20 mouse cellular contexts compared by ENCODE assay signal in the genomic region with DNA sequence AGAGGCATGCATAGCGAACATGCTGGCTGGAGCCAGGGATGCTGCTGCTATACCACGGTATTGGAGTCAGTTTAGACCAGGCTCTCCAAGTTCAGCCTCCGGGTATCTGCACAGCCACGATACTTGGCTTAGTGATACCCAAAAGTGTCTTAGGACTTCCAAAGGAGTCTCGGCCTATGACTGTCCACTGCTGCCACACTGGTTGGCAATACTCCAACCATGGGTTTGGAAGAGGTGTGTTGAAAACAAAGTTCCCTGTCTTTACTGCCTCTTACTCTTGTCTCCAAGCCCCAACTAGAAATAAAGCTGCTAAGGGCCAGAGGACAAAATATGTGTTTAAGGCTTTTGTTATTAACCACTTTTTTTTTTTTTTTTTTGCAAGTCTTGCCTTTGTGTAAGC. TPM values are rescaled to one million over a fixed set of nuclear protein-coding genes. Genes with fewer than 3 reads are reported as not detected.
DNase-seq lines count a peak whose midpoint lies in the region; ATAC-seq and TF ChIP-seq lines count a peak whose summit lies in the region.
"Had no signal": no experiment of that assay in that cellular context is flagged by ENCODE, and none has a peak within 500 bp of the region (broad histone marks: within the 10 kb centered on the region; RNA-seq: fewer than 3 reads in every experiment).

No protein-coding gene starts in this region.

- H3K36me3 ChIP-seq in embryonic facial prominence, embryonic 13.5 days = no peaks in the 10 kb centered on the region
- no peaks in the 10 kb centered on the region for H3K36me3 ChIP-seq in embryonic facial prominence, embryonic 10.5 days (replicated peaks)
- H3K36me3 ChIP-seq: G1E had no signal

- no peak overlapping the region for H3K4me3 ChIP-seq in cerebellum, adult 2 months (replicated peaks; ENCODE audit: insufficient read depth, low read depth, low read length)
- no peak overlapping the region for H3K4me3 ChIP-seq in embryonic facial prominence, embryonic 13.5 days
- H3K4me3 ChIP-seq in embryonic facial prominence, embryonic 10.5 days = no peak overlapping the region

- no peak overlapping the region for H3K9ac ChIP-seq in embryonic facial prominence, embryonic 13.5 days

- WGBS in cerebellum, adult 2 months = 38% methylated on average over 5 of the region's 5 CpGs
- WGBS in embryonic facial prominence, embryonic 13.5 days = 87% methylated on average over 5 of the region's 5 CpGs
- WGBS in embryonic facial prominence, embryonic 10.5 days = 92% methylated on average over 5 of the region's 5 CpGs

- TF ChIP-seq CTCF in cerebellum, adult 2 months (IDR thresholded peaks at IDR 0.05; ENCODE audit: borderline replicate concordance, insufficient read depth, low read depth, low read length) = no peak

- TF ChIP-seq POLR2A in cerebellum, adult 2 months (IDR thresholded peaks at IDR 0.05; ENCODE audit: borderline replicate concordance, insufficient read depth, low read length) = no peak

- no peaks in the 10 kb centered on the region for H3K27me3 ChIP-seq in cerebellum, adult 2 months (ENCODE audit: control insufficient read depth, insufficient read depth, low read length)
- no peaks in the 10 kb centered on the region for H3K27me3 ChIP-seq in embryonic facial prominence, embryonic 13.5 days
- H3K27me3 ChIP-seq in embryonic facial prominence, embryonic 10.5 days (replicated peaks; ENCODE audit: low read depth, poor library complexity, severe bottlenecking) = no peaks in the 10 kb centered on the region

- no peak for ATAC-seq in embryonic facial prominence, embryonic 13.5 days (ENCODE audit: insufficient number of reproducible peaks, insufficient read depth, low FRiP score, low TSS enrichment, low read depth)
- ATAC-seq: activated CD4-positive, CD25-positive, alpha-beta regulatory T cell, adult 4 months; CD4-positive, CD25-positive, alpha-beta regulatory T cell, adult 4 months; Patski had no signal

- H3K27ac ChIP-seq in cerebellum, adult 2 months (ENCODE audit: insufficient read depth, low read length) = peak overlapping the region; percentile 81
- 0 out of 2 replicates have a peak overlapping the region, but pooled peaks have one; percentile 16 for H3K27ac ChIP-seq in embryonic facial prominence, embryonic 13.5 days
- H3K27ac ChIP-seq in embryonic facial prominence, embryonic 10.5 days (replicated peaks) = no peak overlapping the region

- H3K4me1 ChIP-seq in cerebellum, adult 2 months (ENCODE audit: control insufficient read depth, insufficient read depth, low read length) = peaks cover 66% of the 10 kb centered on the region
- peaks cover 4% of the 10 kb centered on the region for H3K4me1 ChIP-seq in embryonic facial prominence, embryonic 13.5 days
- H3K4me1 ChIP-seq in embryonic facial prominence, embryonic 10.5 days = peaks cover 3% of the 10 kb centered on the region; the same call in 1 of the 2 replicates

- peak; percentile 43 to 48 for DNase-seq in cerebellum, adult 2 months
- DNase-seq in cerebellum, postnatal 25 days = no peak
- peak; percentile 52 for DNase-seq in cerebellum, adult 9-11 months
- DNase-seq in cerebellum, adult 11-12 months = no peak
- peak; percentile 25 to 61 for DNase-seq in cerebellum, postnatal 10 days
- no peak for DNase-seq in cerebellum, adult 9-10 months
- no peak for DNase-seq in embryonic facial prominence, embryonic 10.5 days (ENCODE audit: low spot score)
- DNase-seq: adrenal gland, adult 2 months; adrenal gland, adult 8-10 months; adrenal gland, postnatal 10 days; adrenal gland, postnatal 14 days; adrenal gland, postnatal 25 days; adrenal gland, postnatal 36 days; B cell, adult 2 months had no signal

- no peaks in the 10 kb centered on the region for H3K9me3 ChIP-seq in embryonic facial prominence, embryonic 13.5 days
- H3K9me3 ChIP-seq in embryonic facial prominence, embryonic 10.5 days = no peaks in the 10 kb centered on the region
- H3K9me3 ChIP-seq: G1E had no signal

- no peak overlapping the region for H3K4me2 ChIP-seq in embryonic facial prominence, embryonic 13.5 days

RNA-seq across cellular contexts. Expression of a gene that starts 12.2 kb away (rescaled TPM):
- 108 and 109 TPM in 2 replicates for polyA plus RNA-seq in cerebellum, adult 2 months (2012; rRNA removed)
- polyA plus RNA-seq in embryonic facial prominence, embryonic 13.5 days (2015; fragmentation: Nextera tagmentation; extraction: Ambion mirVana) = 27.1 and 32.2 TPM in 2 replicates
- polyA plus RNA-seq in embryonic facial prominence, embryonic 10.5 days (2016; fragmentation: Nextera tagmentation; extraction: Ambion mirVana) = 15.7 and 17.3 TPM in 2 replicates
- polyA plus RNA-seq: activated CD4-positive, CD25-positive, alpha-beta regulatory T cell, adult 4 months; CD4-positive, CD25-positive, alpha-beta regulatory T cell, adult 4 months; G1E had no signal

RNA-seq across cellular contexts. Expression of a gene that starts 15.1 kb away (rescaled TPM):
- 2.5 and 3.4 TPM in 2 replicates for polyA plus RNA-seq in cerebellum, adult 2 months (2012; rRNA removed)
- 0.97 and 2.5 TPM in 2 replicates for polyA plus RNA-seq in embryonic facial prominence, embryonic 13.5 days (2015; fragmentation: Nextera tagmentation; extraction: Ambion mirVana)
- polyA plus RNA-seq in embryonic facial prominence, embryonic 10.5 days (2016; fragmentation: Nextera tagmentation; extraction: Ambion mirVana) = 0.55 and 1.3 TPM in 2 replicates
- polyA plus RNA-seq: activated CD4-positive, CD25-positive, alpha-beta regulatory T cell, adult 4 months; adrenal gland, adult 2 months; C2C12; CD4-positive, CD25-positive, alpha-beta regulatory T cell, adult 4 months; G1E; Patski had no signal

RNA-seq across cellular contexts. Expression of a gene that starts 45.1 kb away (rescaled TPM):
- polyA plus RNA-seq in cerebellum, adult 2 months (2012; rRNA removed) = 55.9 and 61.3 TPM in 2 replicates
- 41.5 and 41.8 TPM in 2 replicates for polyA plus RNA-seq in embryonic facial prominence, embryonic 13.5 days (2015; fragmentation: Nextera tagmentation; extraction: Ambion mirVana)
- polyA plus RNA-seq in embryonic facial prominence, embryonic 10.5 days (2016; fragmentation: Nextera tagmentation; extraction: Ambion mirVana) = 50.3 and 50.4 TPM in 2 replicates

RNA-seq across cellular contexts. Expression of a gene that starts 45.2 kb away (rescaled TPM):
- polyA plus RNA-seq in cerebellum, adult 2 months (2012; rRNA removed) = 79.9 and 86.0 TPM in 2 replicates
- polyA plus RNA-seq in embryonic facial prominence, embryonic 13.5 days (2015; fragmentation: Nextera tagmentation; extraction: Ambion mirVana) = 90.1 and 96.4 TPM in 2 replicates
- polyA plus RNA-seq in embryonic facial prominence, embryonic 10.5 days (2016; fragmentation: Nextera tagmentation; extraction: Ambion mirVana) = 97.1 and 101 TPM in 2 replicates

Comparison
In these comparisons a context has a peak if more than half of its experiments do, and no peak if none do; other contexts are left out.
1. DNase-seq: peak in cerebellum, adult 2 months (2 of 2), cerebellum, adult 9-11 months (single experiment) and cerebellum, postnatal 10 days (2 of 2); none in cerebellum, postnatal 25 days (0 of 2), cerebellum, adult 11-12 months (single experiment), cerebellum, adult 9-10 months (single experiment) and embryonic facial prominence, embryonic 10.5 days (single experiment).